Mouse (Mus musculus) embryo, embryonic 11.5 days (tissue): ENCODE data around the gene Terb2.
A peak's percentile ranks its signal among the peaks of the same experiment; 100 is the strongest.

ENCODE experiments used
- DNase-seq: peaks from one replicate; pipeline ENCODE4 v3.0.0-alpha.2; 2012; ENCODE audit warnings: low read depth, low spot score

Gene Terb2

DNA sequence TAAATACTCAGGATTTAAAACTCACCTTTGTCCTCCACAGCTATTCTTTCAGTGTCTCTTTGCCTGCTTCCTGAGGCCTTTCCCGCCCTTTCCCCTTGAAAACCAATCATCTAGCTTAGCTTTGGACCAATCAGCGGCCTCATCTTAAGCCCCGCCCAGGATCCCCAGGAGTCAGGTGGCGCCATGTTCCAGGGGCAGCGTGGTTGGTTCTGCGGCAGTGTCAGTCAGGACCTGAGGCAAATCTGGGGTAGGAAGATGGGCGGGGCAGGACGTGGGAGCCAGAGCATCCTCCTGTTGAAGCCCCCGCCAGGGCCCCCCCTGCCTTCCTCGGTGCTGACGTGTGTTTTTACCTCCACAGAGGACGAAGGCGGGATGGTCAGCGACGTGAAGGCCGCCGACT, at the start of gene Terb2, which contains the start of gene Patl2:
TSS of gene Terb2 (plus strand) at position 167 of the 400 bp plus-strand sequence.
TSS of gene Patl2 (minus strand) at position 84 of the 400 bp plus-strand sequence.
- DNase-seq = no peak

- DNase-seq = no peak
These were observed 48.1 kb upstream of the Terb2 start for GRCm38 (mm10) chr2:122137839-122138465.

- DNase-seq = no peak
These were observed 45.3 kb upstream of the Terb2 start for GRCm38 (mm10) chr2:122140815-122141214.

DNA sequence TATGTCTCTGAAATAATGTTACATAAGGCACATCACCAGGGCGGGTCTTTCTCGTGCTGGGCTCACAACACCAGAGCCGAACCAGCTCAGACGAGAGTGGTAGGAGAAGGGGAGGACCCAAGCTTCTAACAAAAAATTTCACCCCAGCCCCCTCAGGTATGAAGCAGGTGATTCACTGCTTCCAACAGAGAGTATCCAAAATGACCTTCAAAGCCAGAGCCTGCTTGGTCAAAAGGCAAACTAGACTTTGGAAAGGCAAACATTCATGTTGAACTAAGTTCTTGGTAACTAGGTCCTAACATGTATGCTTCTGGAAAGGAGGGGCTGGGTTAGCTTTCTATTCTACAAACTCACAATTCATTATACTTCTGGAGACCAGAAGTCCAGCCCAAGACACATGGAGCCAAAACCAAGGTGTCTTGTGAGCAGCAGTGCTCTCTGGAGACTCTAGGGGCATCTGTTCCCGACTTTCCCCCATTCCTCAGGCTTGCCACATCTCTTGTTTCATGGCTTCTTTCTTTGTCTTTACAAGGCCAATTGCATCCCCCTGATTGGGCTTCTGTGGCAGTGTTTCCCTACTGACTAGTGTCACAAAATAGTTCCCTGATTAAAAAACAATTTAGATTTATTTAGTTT, 44.6 kb upstream of the Terb2 start:
- DNase-seq = no peak

DNA sequence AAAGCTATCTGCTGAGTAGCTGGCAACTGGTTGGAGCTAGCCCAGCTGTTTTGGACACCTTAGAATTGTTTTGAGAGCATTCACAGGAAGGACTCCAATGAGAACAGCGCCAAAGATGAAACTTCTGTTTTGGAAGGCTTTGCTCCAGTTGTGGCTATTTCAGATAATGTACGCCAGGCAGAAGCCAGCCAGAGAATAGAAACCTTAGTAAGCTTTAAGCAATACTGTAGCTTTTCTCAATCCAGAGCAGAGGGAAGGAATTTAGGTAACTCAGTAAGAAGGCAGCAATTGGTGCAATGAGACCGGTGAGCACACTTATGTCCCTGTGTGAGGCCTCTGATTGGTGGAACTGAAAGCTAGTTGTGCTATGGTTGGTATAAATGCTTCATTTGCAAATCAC, 43.0 kb upstream of the Terb2 start:
- DNase-seq = no peak

- DNase-seq = no peak
These were observed 40.3 kb upstream of the Terb2 start for GRCm38 (mm10) chr2:122145756-122146155.

DNA sequence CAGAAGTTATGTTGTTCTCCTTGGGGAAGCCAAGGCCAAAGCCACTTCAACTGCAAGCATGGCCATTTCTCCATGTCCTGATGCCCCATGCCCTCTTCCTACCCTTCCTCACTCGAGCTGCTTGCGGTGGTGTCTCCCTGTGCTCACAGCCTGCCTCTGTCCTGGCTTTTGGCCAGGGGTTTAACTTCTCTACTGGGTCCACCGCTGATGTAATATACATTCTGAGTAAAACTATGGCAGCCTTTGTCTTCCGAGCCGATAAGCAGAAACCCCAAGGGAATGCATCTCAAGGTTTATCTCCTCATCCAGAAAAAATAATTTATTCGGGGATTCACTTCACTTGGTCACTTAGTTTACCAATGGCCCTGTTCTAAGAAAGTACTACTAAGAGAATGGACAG, 39.4 kb upstream of the Terb2 start:
- no peak for DNase-seq

GRCm38 (mm10) chr2:122147508-122148241, 38.4 kb upstream of the Terb2 start, which contains the start of gene B2m:
Gene B2m, plus strand, starts transcription at chr2:122147686.
- peak; percentile 88 for DNase-seq

DNA sequence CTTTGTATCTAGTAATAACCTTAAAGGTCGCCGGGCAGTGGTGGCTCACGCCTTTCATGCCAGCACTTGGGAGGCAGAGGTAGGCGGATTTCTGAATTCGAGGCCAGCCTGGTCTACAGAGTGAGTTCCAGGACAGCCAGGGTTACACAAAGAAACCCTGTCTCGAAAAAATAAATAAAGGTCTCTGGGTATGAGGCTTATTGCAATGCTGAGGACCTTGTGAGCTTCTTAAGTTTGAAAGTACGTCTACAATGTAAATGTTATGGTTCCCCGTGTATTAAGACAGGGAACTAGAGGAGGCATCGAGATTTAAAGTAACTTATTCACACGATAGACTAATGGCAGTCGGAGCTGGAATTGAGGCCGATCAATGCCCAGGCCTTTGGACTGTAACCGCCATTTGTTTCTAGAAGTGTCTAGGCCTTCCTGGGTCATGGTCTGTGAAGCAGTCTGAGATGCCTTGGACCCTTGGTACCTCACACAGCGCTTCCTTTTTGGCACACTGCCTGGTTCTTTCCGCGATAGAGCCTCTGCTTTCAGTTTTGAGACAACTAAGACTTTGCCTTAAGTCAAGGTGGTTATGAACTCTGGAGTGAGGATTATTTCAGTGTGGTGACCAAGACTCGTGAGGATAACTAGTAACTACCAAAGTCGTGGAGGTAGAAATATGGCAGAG, 37.7 kb upstream of the Terb2 start:
- DNase-seq = no peak

DNA sequence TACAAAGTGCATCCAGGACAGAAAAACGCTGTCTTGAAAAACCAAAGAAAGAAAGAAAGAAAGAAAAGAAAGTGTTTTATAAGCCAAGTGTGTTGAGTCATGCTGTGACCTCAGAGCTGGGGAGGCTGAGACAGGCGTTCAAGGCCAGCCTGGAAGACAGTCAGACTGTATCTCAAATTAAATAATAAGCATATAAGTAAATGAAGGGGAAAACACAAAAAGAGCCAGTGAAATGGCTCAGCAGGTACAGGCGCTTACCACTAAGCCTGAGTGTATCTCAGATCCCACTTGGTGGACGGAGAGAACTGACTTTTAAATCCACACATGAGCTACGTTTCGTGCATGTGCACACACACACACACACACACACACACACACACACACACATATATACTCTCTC, 36.8 kb upstream of the Terb2 start:
- no peak for DNase-seq

GRCm38 (mm10) chr2:122149716-122150115, 36.4 kb upstream of the Terb2 start:
- DNase-seq = no peak

DNA sequence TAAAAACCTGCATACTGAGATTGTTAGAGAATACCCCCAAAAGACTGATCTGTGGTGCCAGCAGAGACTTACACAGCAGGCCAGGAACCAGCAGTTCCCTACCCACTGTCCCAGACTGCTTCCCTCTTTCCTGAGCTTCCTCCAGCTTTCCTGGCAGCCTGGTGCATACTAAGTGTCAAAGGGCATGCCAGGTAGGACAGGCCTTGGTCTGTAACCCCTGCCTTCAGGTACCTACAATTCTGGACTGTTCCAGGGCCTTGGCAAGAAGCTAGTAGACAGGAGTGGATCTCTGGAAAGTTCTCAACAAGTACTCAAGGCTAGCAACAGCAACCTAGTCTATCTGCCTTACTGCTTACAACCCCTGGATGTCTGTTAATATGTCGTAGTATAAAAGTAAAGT, 34.9 kb upstream of the Terb2 start:
- DNase-seq = no peak

DNA sequence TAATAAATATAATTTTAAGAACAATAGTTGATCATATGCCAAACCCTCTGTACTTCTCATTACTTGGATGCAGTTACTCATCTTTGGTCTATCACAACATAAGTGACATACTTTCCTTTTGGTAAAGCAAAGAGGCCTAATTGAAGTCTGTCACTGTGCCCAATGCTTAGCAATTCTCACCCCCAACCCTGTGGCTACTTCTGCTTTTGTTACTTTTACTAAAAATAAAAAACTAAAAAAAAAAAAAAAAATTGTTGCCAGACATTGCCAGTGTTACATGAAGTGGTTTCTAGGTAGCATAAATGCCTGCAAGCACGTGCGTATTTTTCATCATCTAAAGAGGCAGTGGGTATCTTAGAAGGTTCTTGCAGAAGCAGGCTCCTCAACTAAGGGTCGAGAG, 33.2 kb upstream of the Terb2 start:
- DNase-seq = no peak

GRCm38 (mm10) chr2:122153681-122154365, 32.2 kb upstream of the Terb2 start:
- no peak for DNase-seq

DNA sequence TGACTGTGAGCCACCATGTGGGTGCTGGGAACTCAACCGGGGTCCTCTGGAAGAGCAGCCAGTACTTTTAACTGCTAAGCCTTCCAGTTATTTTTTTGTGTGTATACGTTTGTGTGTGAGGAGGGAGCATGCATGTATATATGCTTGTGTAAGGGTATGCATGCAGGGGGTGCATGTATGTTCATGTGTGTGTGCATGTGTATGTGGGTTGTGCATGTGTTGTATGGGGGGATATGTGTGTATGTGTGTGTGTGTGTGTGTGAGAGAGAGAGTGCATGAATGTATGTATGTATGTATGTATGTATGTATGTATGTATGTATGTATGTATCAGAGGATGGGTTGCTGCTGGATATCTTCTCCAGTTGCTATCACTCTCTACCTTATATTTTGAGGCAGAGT, 31.6 kb upstream of the Terb2 start:
- no peak for DNase-seq

DNA sequence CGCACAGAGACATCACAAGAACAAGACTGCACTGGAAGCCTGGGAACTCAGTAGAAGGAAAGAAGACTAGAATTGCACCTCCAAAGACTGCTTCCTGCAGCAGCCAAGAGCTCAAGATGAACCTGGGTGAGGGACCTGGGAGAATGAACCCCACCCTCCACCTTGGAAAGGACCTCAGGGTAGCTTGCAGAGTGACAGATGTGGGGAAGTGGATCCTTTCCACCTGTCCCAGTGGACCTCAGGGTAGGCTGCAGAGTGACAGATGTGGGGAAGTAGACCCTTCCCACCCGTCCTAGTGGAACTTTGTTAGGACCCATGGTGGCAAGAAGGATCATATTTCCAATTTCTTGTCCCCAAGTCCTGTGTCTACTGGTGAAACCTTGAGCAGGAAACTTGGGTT, 30.8 kb upstream of the Terb2 start:
- DNase-seq = no peak

GRCm38 (mm10) chr2:122156051-122156700, 29.9 kb upstream of the Terb2 start:
- no peak for DNase-seq

DNA sequence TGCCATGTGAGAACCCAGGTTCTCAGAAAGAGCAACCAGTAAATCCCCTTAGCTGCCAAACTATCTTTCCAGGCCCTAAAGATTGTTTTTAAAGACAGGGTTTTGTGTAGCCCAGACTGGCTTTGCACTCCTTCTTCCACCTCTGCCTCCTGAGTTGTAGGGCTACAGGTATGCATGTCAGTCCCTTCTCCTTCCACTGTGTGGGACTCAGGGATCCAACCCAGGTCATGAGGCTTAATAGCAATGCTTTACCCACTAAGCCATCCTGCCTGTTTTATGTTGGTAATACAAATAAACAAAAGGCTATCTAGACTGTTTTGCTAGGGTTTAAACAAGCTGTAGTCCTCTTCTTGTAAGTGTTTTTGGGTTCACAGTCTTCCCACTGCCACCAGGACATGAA, 28.5 kb upstream of the Terb2 start:
- no peak for DNase-seq

DNA sequence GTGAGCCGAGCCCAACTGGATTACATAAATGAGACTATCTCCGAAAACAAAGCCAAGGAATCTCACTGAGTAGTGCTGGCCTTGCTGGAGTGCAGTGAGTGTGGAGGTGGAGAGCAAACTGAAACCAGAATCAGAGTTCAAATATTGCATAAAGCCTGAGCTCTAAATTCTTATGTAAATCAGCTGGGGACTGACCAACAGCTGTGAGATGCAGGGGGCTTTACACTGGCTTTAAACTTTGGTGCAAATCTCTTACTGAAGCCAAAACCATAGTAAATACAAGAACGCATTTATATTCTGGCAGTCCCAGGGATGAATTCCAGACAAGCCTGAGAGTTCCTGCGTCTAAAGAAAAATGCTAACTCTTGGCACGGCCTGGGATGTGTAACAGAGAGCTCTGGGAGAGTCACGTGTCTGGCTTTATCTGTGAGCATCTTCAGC, 27.7 kb upstream of the Terb2 start:
- DNase-seq = no peak

DNA sequence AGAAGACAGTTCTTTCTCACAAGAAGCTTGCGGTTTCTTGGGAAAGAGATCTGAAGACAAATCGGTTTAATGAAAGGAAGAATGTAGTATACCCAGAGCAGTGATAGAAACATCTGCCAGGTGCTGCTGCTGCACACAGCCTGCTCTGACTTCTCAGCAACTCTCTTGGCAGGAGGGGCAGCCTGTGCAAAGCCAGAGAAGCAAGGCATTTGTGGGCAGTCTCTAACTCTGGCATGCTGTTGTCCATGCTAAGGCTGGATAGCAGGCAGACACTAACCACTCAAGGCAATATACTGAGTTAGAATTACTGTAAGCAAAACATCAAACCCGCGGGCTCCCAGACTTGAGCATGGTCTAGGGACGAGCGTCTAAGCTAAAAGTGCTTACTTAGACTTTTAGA, 26.4 kb upstream of the Terb2 start:
- no peak for DNase-seq

DNA sequence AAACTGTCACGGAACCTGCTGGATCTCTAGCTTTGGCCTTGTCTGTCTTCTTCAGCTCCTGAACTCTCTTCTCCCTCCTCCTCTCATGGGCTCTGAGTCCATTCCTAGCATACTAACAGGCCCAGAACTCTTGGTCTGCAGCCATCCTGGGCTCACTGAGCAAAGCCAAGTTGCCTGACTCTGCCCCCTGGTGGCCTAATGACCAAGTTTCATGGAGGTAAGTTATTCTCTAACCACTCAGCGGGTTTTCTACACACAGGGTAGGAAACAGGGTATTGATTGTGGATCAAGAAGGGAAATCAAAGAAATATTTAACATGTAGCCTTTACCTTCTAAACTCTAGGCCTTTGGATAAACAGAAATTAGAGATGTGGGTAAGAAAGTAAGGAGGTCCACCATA, 25.4 kb upstream of the Terb2 start, which contains the start of gene Trim69:
TSS of gene Trim69 (plus strand) at position 21 of the 400 bp plus-strand sequence.
- peak; percentile 61 for DNase-seq
